Mouse (Mus musculus) CH12.LX (cell line): ENCODE data around the gene Lypd4. TPM values are rescaled to one million over a fixed set of nuclear protein-coding genes. Genes with fewer than 3 reads are reported as not detected.

Experiments
- DNase-seq: peaks from one replicate; pipeline ENCODE4 v3.0.0-alpha.2; 2013; ENCODE audit errors: extremely low read depth
- H3K27ac ChIP-seq: 2 replicates; pipeline ENCODE4 v1.5.1; 2012; ENCODE audit warnings: low read depth, mild to moderate bottlenecking, control low read depth, moderate library complexity; ENCODE audit not compliant: insufficient read depth
- H3K27me3 ChIP-seq: replicated peaks from 2 replicates; pipeline ENCODE3; 2012; ENCODE audit warnings: inconsistent platforms
- H3K36me3 ChIP-seq, 2 experiments: replicated peaks in 1 of 2; 2 replicates each; pipeline versions ENCODE3 to v1.6.1; 2012; ENCODE audit warnings: inconsistent platforms in 1 of 2, low read length in 1 of 2, mild to moderate bottlenecking in 1 of 2, mixed read lengths in 1 of 2, moderate library complexity in 1 of 2; ENCODE audit not compliant: control insufficient read depth in 1 of 2, insufficient read depth in 1 of 2
- H3K4me1 ChIP-seq, 2 experiments: 2 replicates each; pipeline ENCODE4 v1.6.1; 2012; ENCODE audit warnings: inconsistent platforms in 1 of 2, moderate library complexity in 1 of 2; ENCODE audit not compliant: insufficient read depth in 2 of 2, control insufficient read depth in 1 of 2
- H3K4me2 ChIP-seq: 2 replicates; pipeline ENCODE4 v1.6.1; 2012; ENCODE audit warnings: low read depth, mild to moderate bottlenecking, control low read depth; ENCODE audit not compliant: poor library complexity, insufficient read depth, severe bottlenecking
- H3K4me3 ChIP-seq, 3 experiments: fragments of 150-350 bp in 1 of 3; sonication (generic) in 1 of 3; replicated peaks in 1 of 3; 2 replicates each; pipeline versions ENCODE3 to v1.5.1; 2011 to 2012; ENCODE audit warnings: low read depth in 2 of 3, low read length in 2 of 3, mild to moderate bottlenecking in 2 of 3, moderate library complexity in 2 of 3, control low read depth in 1 of 3, improper control_type of control experiment in 1 of 3, inconsistent platforms in 1 of 3, mixed read lengths in 1 of 3; ENCODE audit not compliant: poor library complexity in 1 of 3
- H3K79me2 ChIP-seq: replicated peaks from 2 replicates; pipeline ENCODE4 v1.6.1; 2012; ENCODE audit warnings: mild to moderate bottlenecking, moderate library complexity; ENCODE audit not compliant: control insufficient read depth, poor library complexity, insufficient read depth, severe bottlenecking; ENCODE audit errors: extremely low read depth
- H3K9ac ChIP-seq: 2 replicates; pipeline ENCODE4 v1.6.1; 2012; ENCODE audit warnings: low read depth, mild to moderate bottlenecking, control low read depth, moderate library complexity; ENCODE audit not compliant: insufficient read depth
- H3K9me3 ChIP-seq: replicated peaks from 2 replicates; pipeline ENCODE3; 2012; ENCODE audit warnings: low read length, inconsistent platforms, mixed read lengths
- BHLHE40 ChIP-seq: IDR thresholded peaks from 2 replicates; pipeline ENCODE4 v1.6.1; 2011; ENCODE audit warnings: mild to moderate bottlenecking, low read depth, low read length, improper control_type of control experiment
- CTCF ChIP-seq, 2 experiments: IDR thresholded peaks in 1 of 2; conservative IDR thresholded peaks in 1 of 2; 2 replicates each; pipeline ENCODE4 v1.5.1; 2011 to 2012; ENCODE audit warnings: low read depth in 2 of 2, low read length in 2 of 2, improper control_type of control experiment in 1 of 2, inconsistent platforms in 1 of 2, mild to moderate bottlenecking in 1 of 2, moderate library complexity in 1 of 2
- ELF1 ChIP-seq: IDR thresholded peaks from 2 replicates; pipeline ENCODE4 v1.6.1; 2014; ENCODE audit warnings: low read depth, mild to moderate bottlenecking, inconsistent platforms, low read length, improper control_type of control experiment
- EP300 ChIP-seq: IDR thresholded peaks from 2 replicates; pipeline ENCODE4 v1.6.1; 2011; ENCODE audit warnings: low read length, improper control_type of control experiment
- ETS1 ChIP-seq: conservative IDR thresholded peaks from 2 replicates; pipeline ENCODE4 v1.6.1; 2012; ENCODE audit warnings: low read depth, mild to moderate bottlenecking, inconsistent platforms, low read length, improper control_type of control experiment, moderate library complexity
- GABPA ChIP-seq: IDR thresholded peaks from 2 replicates; pipeline ENCODE4 v1.6.1; 2012; ENCODE audit warnings: low read depth, low read length, improper control_type of control experiment, inconsistent platforms; ENCODE audit not compliant: insufficient replicate concordance
- HCFC1 ChIP-seq: IDR thresholded peaks from 2 replicates; pipeline ENCODE4 v1.6.1; 2012; ENCODE audit warnings: low read depth, mild to moderate bottlenecking, inconsistent platforms, low read length, improper control_type of control experiment
- IRF4 ChIP-seq: IDR thresholded peaks from 2 replicates; pipeline ENCODE4 v1.6.1; 2014; ENCODE audit warnings: low read depth, mild to moderate bottlenecking, inconsistent platforms, low read length, improper control_type of control experiment
- JUND ChIP-seq: conservative IDR thresholded peaks from 2 replicates; pipeline ENCODE4 v1.6.1; 2011; ENCODE audit warnings: low read depth, low read length, improper control_type of control experiment
- KAT2A ChIP-seq: IDR thresholded peaks from 2 replicates; pipeline ENCODE4 v1.6.1; 2012; ENCODE audit warnings: low read length, improper control_type of control experiment, inconsistent platforms; ENCODE audit not compliant: insufficient replicate concordance
- MAFK ChIP-seq: IDR thresholded peaks from 2 replicates; pipeline ENCODE4 v1.6.1; 2011; ENCODE audit warnings: low read length, improper control_type of control experiment; ENCODE audit not compliant: insufficient replicate concordance
- MAX ChIP-seq: IDR thresholded peaks from 2 replicates; pipeline ENCODE4 v1.6.1; 2011; ENCODE audit warnings: low read length, improper control_type of control experiment
- MAZ ChIP-seq: IDR thresholded peaks from 2 replicates; pipeline ENCODE4 v1.6.1; 2012; ENCODE audit warnings: low read depth, mild to moderate bottlenecking, inconsistent platforms, low read length, improper control_type of control experiment, moderate library complexity
- MEF2A ChIP-seq: IDR thresholded peaks from 2 replicates; pipeline ENCODE4 v1.6.1; 2014; ENCODE audit warnings: low read depth, mild to moderate bottlenecking, inconsistent platforms, low read length, improper control_type of control experiment, borderline replicate concordance
- MXI1 ChIP-seq: IDR thresholded peaks from 2 replicates; pipeline ENCODE4 v1.6.1; 2011; ENCODE audit warnings: mild to moderate bottlenecking, low read depth, low read length, improper control_type of control experiment
- MYC ChIP-seq: IDR thresholded peaks from 2 replicates; pipeline ENCODE4 v1.6.1; 2011; ENCODE audit warnings: low read depth, mild to moderate bottlenecking, improper control_type of control experiment, low read length
- NELFE ChIP-seq: IDR thresholded peaks from 2 replicates; pipeline ENCODE4 v1.6.1; 2011; ENCODE audit warnings: low read depth, low read length, improper control_type of control experiment
- NRF1 ChIP-seq: IDR thresholded peaks from 2 replicates; pipeline ENCODE4 v1.6.1; 2014; ENCODE audit warnings: low read depth, mild to moderate bottlenecking, inconsistent platforms, low read length, improper control_type of control experiment, moderate library complexity
- PAX5 ChIP-seq: IDR thresholded peaks from 2 replicates; pipeline ENCODE4 v1.6.1; 2012; ENCODE audit warnings: low read length, inconsistent platforms, mixed read lengths
- POLR2A ChIP-seq: IDR thresholded peaks from 2 replicates; pipeline ENCODE4 v1.6.1; 2011; ENCODE audit warnings: low read depth, mild to moderate bottlenecking, improper control_type of control experiment, low read length
- POLR2AphosphoS2 ChIP-seq: IDR thresholded peaks from 2 replicates; pipeline ENCODE4 v1.6.1; 2011; ENCODE audit warnings: low read depth, low read length, improper control_type of control experiment
- RAD21 ChIP-seq: IDR thresholded peaks from 2 replicates; pipeline ENCODE4 v1.6.1; 2011; ENCODE audit warnings: low read depth, mild to moderate bottlenecking, low read length, improper control_type of control experiment, moderate library complexity
- RCOR1 ChIP-seq: conservative IDR thresholded peaks from 2 replicates; pipeline ENCODE4 v1.6.1; 2012; ENCODE audit warnings: low read depth, mild to moderate bottlenecking, inconsistent platforms, low read length, improper control_type of control experiment
- SIN3A ChIP-seq: IDR thresholded peaks from 2 replicates; pipeline ENCODE4 v1.6.1; 2012; ENCODE audit warnings: low read length, improper control_type of control experiment, inconsistent platforms
- SMC3 ChIP-seq: IDR thresholded peaks from 2 replicates; pipeline ENCODE4 v1.6.1; 2011; ENCODE audit warnings: low read depth, low read length, improper control_type of control experiment
- TBP ChIP-seq: conservative IDR thresholded peaks from 2 replicates; pipeline ENCODE4 v1.6.1; 2011; ENCODE audit warnings: low read depth, low read length, improper control_type of control experiment
- TCF12 ChIP-seq: IDR thresholded peaks from 2 replicates; pipeline ENCODE4 v1.6.1; 2014; ENCODE audit warnings: low read depth, mild to moderate bottlenecking, inconsistent platforms, low read length, improper control_type of control experiment
- UBTF ChIP-seq: IDR thresholded peaks from 2 replicates; pipeline ENCODE4 v1.6.1; 2012; ENCODE audit warnings: low read depth, mild to moderate bottlenecking, inconsistent platforms, low read length, improper control_type of control experiment, moderate library complexity
- USF1 ChIP-seq: IDR thresholded peaks from 2 replicates; pipeline ENCODE4 v1.6.1; 2014; ENCODE audit warnings: low read depth, mild to moderate bottlenecking, inconsistent platforms, low read length, improper control_type of control experiment
- USF2 ChIP-seq: conservative IDR thresholded peaks from 2 replicates; pipeline ENCODE4 v1.6.1; 2011; ENCODE audit warnings: low read depth, low read length, improper control_type of control experiment
- ZC3H11A ChIP-seq: IDR thresholded peaks from 2 replicates; pipeline ENCODE4 v1.6.1; 2012; ENCODE audit warnings: low read depth, mild to moderate bottlenecking, inconsistent platforms, low read length, improper control_type of control experiment
- ZMIZ1 ChIP-seq: IDR thresholded peaks from 2 replicates; pipeline ENCODE4 v1.6.1; 2012; ENCODE audit warnings: low read depth, mild to moderate bottlenecking, inconsistent platforms, low read length, improper control_type of control experiment
- dilution Hi-C: fragments of 300-500 bp; cut with MboI; formaldehyde crosslinking; loops from 2 replicates; pipeline ENCODE4 v1.14.3; 2020; ENCODE audit warnings: low sequenced_read_pairs; ENCODE audit not compliant: extremely low pct_unique_long_range_greater_than_20kb, extremely low pct_ligation_motif_present
- in situ Hi-C: fragments of 300-500 bp; cut with MboI; formaldehyde crosslinking; loops from 3 replicates; pipeline ENCODE4 v1.14.3; 2019; ENCODE audit warnings: low sequenced_read_pairs, low pct_ligation_motif_present, low pct_unique_long_range_greater_than_20kb, mixed read lengths
- polyA plus RNA-seq: library from polyadenylated mRNA; unstranded; fragments of >175 nt; gene quantifications from 2 replicates; pipeline ENCODE4 v1.2.1, GENCODE M21; 2012; ENCODE audit warnings: low read depth; ENCODE audit not compliant: insufficient read length
- total RNA-seq, 2 experiments: library from RNA; depleted of rRNA; stranded (reverse); fragments of 300-350 nt in 1 of 2; fragments of >200 nt in 1 of 2; gene quantifications; 2 replicates each; pipeline ENCODE4 v1.2.3; 2012 to 2014

Gene Lypd4
- total and polyA plus RNA-seq, 3 experiments = not detected

DNA sequence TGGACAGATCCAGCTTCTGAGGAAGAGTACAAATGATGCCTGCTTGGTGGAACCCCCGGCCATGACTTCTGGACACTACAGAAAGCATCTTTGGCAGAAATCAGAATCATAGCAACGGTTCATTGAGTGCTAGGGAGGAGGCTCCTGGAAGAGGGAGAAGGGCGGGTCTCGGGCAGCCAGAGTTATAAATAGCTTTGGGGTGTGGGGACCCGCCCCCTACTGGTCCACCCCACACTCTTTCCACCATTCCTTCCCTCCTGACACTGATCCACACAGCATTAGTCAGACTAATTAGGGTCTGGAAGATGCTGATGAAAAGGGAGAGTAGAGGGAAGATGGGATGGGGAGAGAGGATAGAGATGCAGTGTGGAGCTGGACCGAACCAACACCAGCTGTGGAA is 36.8 kb upstream of the Lypd4 start:
- no peaks in the 10 kb centered on the region for H3K27me3 ChIP-seq
- H3K79me2 ChIP-seq = peaks cover 34% of the 10 kb centered on the region
- no peak for TF ChIP-seq TBP
- TF ChIP-seq BHLHE40 = no peak
- no peak for TF ChIP-seq PAX5
- no peak for TF ChIP-seq IRF4
- no peak for TF ChIP-seq ZC3H11A
- TF ChIP-seq RCOR1 = no peak
- no peak for TF ChIP-seq SIN3A
- TF ChIP-seq KAT2A = no peak
- TF ChIP-seq EP300 = no peak
- no peak for TF ChIP-seq POLR2A
- TF ChIP-seq MAX = no peak
- no peak for TF ChIP-seq GABPA
- no peak for TF ChIP-seq USF1
- no peak for TF ChIP-seq POLR2AphosphoS2
- TF ChIP-seq MAZ = no peak
- no peak for TF ChIP-seq NELFE
- TF ChIP-seq ZMIZ1 = no peak
- no peak for TF ChIP-seq USF2
- no peak for TF ChIP-seq CTCF (conservative IDR thresholded peaks at IDR 0.05 in 1 of 2, IDR thresholded peaks at IDR 0.05 in 1 of 2; ENCODE audit: low read depth in 2 of 2, low read length in 2 of 2)
- no peak for TF ChIP-seq UBTF
- TF ChIP-seq, all 38 proteins: peak for 0
- Histone ChIP-seq H3K4me3 (no peak overlapping the region), H3K4me2 (no peak overlapping the region), H3K9me3 (no peaks in the 10 kb centered on the region), H3K9ac (no peak overlapping the region), H3K36me3 (peaks cover 39 to 63% of the 10 kb centered on the region in 2 experiments), H3K27ac (no peak overlapping the region), H3K4me1 (peaks cover 16 to 37% of the 10 kb centered on the region in 2 experiments)
- in situ Hi-C loops (loop anchor here (10.0 kb wide), 1 partner anchor 52 kb away; no protein-coding TSS in a partner anchor), dilution Hi-C loops (no loop called here)
- DNase-seq = no peak

DNA sequence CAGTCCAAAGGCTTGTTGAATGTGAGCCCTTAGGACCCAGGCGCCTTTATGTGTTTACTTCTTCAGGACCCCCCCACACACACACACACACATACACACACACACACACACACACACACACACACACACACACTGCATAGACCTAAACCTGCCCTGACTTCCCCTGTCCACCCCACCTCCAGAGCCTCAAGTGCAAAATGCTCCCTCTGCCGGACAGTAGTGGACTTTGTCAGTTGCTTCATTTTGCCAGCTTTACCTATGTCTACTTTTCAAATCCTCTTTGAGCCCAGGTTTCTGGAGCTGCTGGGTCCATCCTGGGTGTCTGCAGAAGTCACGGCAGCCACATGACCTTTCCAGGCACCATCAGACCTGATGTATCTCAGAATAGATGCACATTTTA is 35.2 kb upstream of the Lypd4 start:
- peak overlapping the region; percentile 79 for H3K9ac ChIP-seq
- H3K4me1 ChIP-seq = peaks cover 19 to 48% of the 10 kb centered on the region in 2 experiments
- DNase-seq = peak; percentile 86
- in situ Hi-C loops = loop anchor here (10.0 kb wide), 1 partner anchor 50 kb away; no protein-coding TSS in a partner anchor
- H3K4me3 ChIP-seq = peak overlapping the region; percentile 69 to 79 (median 77)
- peak overlapping the region; percentile 15; the same call in 1 of the 2 replicates for H3K27ac ChIP-seq
- H3K27me3 ChIP-seq = no peaks in the 10 kb centered on the region
- peaks cover 41 to 62% of the 10 kb centered on the region in 2 experiments for H3K36me3 ChIP-seq
- H3K4me2 ChIP-seq = peak overlapping the region; percentile 92
- no peaks in the 10 kb centered on the region for H3K9me3 ChIP-seq
- dilution Hi-C loops = no loop called here
- H3K79me2 ChIP-seq = peaks cover 34% of the 10 kb centered on the region
- TF ChIP-seq SIN3A (peak; percentile 92), TCF12 (0 out of 2 replicates have a peak, but pooled peaks have one; percentile 34), MYC (peak; percentile 44; the same call in 1 of the 2 replicates), POLR2A (no peak), NRF1 (no peak), ZMIZ1 (no peak), ETS1 (0 out of 2 replicates have a peak, but pooled peaks have one; percentile 8), MEF2A (0 out of 2 replicates have a peak, but pooled peaks have one; percentile 33), TBP (no peak), JUND (no peak), KAT2A (no peak), MAFK (no peak), RAD21 (peak; percentile 60), MAZ (peak; percentile 92), CTCF (conservative IDR thresholded peaks at IDR 0.05 in 1 of 2, IDR thresholded peaks at IDR 0.05 in 1 of 2; ENCODE audit: low read depth in 2 of 2, low read length in 2 of 2) (peak; percentile 14 to 83; a peak in 3 of 4 replicates), MXI1 (peak; percentile 58), SMC3 (peak; percentile 91), ELF1 (peak; percentile 60), ZC3H11A (peak; percentile 23; the same call in 1 of the 2 replicates), NELFE (peak; percentile 49; the same call in 1 of the 2 replicates), MAX (peak; percentile 34; the same call in 1 of the 2 replicates), HCFC1 (peak; percentile 55)
